Mouse (Mus musculus): Measurements from ENCODE around the gene Pdia4. TPM values are rescaled to one million over a fixed set of nuclear protein-coding genes. Genes with fewer than 3 reads are reported as not detected.

The Pdia4 gene
- polyA plus RNA-seq, 1 experiment from 2014 or later: 177 TPM

DNA sequence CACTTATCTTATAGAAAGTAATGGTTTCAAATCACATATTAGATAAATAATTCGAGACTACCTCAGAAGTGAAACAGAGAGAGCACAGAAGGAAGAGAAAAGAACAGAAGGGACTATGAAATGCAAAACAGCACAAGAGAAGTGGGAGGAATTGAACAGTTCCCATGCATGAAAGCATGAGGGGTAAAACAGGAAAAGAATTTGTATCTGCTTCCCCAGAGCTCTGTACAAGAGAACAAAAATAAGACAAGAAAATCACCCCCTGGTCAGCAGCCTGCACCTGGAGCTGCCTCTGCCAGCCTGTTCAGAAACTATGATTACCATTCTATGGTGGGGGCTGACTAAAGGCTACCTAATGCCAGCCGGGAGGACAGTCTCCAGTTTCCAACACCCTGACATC, 5.8 kb downstream of the Pdia4 start:
- H3K4me1 ChIP-seq (replicated peaks): peaks cover 36% of the 10 kb centered on the region
- no peak overlapping the region for H3K27ac ChIP-seq
- H3K9ac ChIP-seq: no peak overlapping the region
- no peak for ATAC-seq (ENCODE audit: low FRiP score)
- no peak overlapping the region for H3K4me3 ChIP-seq
- 88% methylated on average over 2 of the region's 2 CpGs for WGBS
- H3K27me3 ChIP-seq: no peaks in the 10 kb centered on the region
- peaks cover 46% of the 10 kb centered on the region for H3K36me3 ChIP-seq
- H3K9me3 ChIP-seq: no peaks in the 10 kb centered on the region
- no peak overlapping the region for H3K4me2 ChIP-seq

DNA sequence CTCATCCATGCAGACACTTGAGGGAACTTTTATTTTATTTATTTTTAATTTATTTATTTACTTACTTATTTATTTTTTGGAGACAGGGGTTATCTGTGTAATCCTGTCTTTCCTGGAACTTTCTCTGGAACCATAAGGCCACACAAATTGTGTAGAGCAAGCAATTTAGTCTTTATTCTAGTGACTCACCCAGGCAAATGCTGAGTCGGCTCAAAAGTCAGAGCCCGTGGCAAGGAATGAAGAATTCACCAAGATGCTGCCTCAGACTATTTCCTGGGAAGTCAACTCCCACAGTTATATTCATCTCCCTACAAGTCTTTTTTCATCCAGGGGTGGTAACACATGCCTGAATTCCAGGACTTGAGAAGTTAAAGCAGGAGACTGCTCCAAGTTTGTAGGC, 7.7 kb downstream of the Pdia4 start:
- peaks cover 65% of the 10 kb centered on the region for H3K36me3 ChIP-seq
- 91% methylated on average over 2 of the region's 2 CpGs for WGBS
- H3K27ac ChIP-seq: no peak overlapping the region
- H3K4me3 ChIP-seq: no peak overlapping the region
- no peak overlapping the region for H3K4me2 ChIP-seq
- no peak overlapping the region for H3K9ac ChIP-seq
- H3K27me3 ChIP-seq: no peaks in the 10 kb centered on the region
- H3K4me1 ChIP-seq (replicated peaks): peaks cover 19% of the 10 kb centered on the region
- no peak for ATAC-seq (ENCODE audit: low FRiP score)
- no peaks in the 10 kb centered on the region for H3K9me3 ChIP-seq

DNA sequence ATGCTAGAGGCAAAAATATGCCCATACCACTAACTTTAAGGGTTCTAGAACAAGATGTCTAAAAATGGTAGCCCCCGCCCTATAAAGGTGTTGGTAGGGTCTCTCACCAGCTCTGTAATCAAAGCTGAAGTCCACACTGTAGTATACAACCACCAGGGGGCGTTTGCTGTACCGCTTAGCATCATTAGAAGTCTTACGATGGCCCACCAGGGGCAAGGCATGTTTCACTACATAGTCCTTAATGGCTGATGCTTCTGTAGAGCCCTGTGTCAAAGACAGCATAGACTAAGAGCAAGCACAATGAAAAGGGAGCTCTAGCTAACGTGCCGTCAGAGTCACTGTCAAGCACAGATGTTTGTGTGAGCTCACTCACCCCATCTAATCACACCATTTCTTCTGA, 14.2 kb downstream of the Pdia4 start:
- Histone ChIP-seq H3K4me1 (replicated peaks) (peaks cover 3% of the 10 kb centered on the region; the same call in 1 of the 2 replicates), H3K4me3 (no peak overlapping the region), H3K4me2 (no peak overlapping the region), H3K9ac (no peak overlapping the region), H3K27ac (no peak overlapping the region), H3K9me3 (no peaks in the 10 kb centered on the region), H3K27me3 (no peaks in the 10 kb centered on the region), H3K36me3 (peaks cover 95% of the 10 kb centered on the region)
- ATAC-seq (ENCODE audit: low FRiP score): peak; percentile 34; the same call in 1 of the 2 replicates
- 48% methylated on average over 6 of the region's 6 CpGs for WGBS

DNA sequence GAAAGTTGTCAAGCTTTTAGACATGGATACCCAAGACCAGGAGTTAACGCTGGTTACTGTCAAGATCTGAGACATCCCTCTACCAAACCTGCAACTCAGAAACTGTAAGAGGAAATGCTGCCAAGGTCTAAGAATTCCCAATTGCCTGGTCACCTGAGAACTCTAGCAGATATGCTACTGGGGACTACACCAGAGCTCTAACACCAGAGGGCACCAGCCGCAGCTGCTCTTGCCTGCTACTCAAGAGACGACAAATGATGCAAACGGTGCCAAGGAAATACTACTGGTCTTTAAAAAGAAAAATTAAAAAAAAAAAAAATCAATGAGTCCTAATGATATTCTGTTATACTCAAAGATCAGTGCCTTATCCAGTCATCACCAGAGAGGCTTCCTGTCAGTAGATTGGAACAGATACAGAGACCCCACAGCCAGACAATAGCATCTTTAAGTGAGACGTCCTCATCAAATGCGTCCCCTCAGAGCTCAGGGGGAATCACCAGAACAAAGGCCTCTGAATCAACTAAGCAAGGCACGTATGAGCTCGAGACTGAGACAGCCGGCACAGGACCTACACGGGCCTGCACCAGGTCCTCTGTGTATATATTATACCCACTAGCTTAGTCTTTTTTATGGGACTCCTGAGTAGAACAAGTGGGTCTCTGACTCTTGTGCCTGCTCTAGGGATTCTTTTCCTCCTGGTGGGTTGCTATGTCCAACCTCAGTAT, 19.0 kb downstream of the Pdia4 start:
- no peak overlapping the region for H3K9ac ChIP-seq
- peaks cover 5% of the 10 kb centered on the region for H3K4me1 ChIP-seq (replicated peaks)
- H3K9me3 ChIP-seq: no peaks in the 10 kb centered on the region
- H3K4me2 ChIP-seq: no peak overlapping the region
- 39% methylated on average over 10 of the region's 10 CpGs for WGBS
- no peak overlapping the region for H3K4me3 ChIP-seq
- peaks cover 51% of the 10 kb centered on the region for H3K36me3 ChIP-seq
- peak overlapping the region; percentile 69 for H3K27ac ChIP-seq
- H3K27me3 ChIP-seq: no peaks in the 10 kb centered on the region
- no peak for ATAC-seq (ENCODE audit: low FRiP score)

DNA sequence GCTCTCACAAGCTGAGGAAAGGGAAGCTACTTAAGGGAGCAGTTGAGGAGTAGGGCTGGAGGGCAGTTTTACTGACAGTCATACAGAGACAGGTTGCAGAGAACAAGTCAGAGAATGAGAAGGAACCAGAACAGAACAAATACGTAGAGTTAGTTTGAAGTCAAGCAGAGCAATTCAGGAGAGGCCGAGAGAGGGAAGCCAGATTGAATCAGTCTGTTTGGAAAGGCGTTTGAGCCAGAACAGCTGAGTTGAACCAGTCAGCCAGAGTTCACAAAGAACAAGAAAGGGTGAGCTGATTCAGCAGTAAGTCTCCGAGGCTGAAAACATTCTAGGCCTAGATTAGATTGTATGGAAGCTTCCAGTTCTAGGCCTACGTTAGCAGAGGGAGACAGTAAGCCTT, 19.9 kb downstream of the Pdia4 start:
- Histone ChIP-seq H3K4me2 (no peak overlapping the region), H3K4me1 (replicated peaks) (peaks cover 10% of the 10 kb centered on the region), H3K4me3 (no peak overlapping the region), H3K9ac (no peak overlapping the region), H3K36me3 (peaks cover 42% of the 10 kb centered on the region), H3K9me3 (no peaks in the 10 kb centered on the region), H3K27ac (no peak overlapping the region), H3K27me3 (no peaks in the 10 kb centered on the region)
- no peak for ATAC-seq (ENCODE audit: low FRiP score)
- WGBS: 83% methylated on average over 5 of the region's 5 CpGs

DNA sequence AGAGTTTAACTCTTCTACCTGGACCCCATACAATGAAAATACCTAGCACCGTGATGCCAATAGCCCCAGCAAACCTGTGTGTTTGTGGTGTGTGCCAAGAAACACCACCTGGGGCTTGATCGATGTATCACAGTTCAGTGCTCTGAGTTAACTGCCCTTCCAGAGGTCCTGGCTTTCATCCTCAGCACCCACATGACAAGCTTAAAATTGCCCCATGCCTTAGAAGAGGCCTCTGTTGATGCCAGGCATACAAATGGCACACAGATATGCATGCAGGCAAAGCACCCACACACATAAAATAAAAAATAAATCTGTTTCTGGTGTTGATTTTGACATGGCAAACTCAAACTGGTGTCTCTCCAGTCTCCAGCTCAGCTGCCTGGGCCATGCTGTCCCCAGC, 20.7 kb downstream of the Pdia4 start:
- Histone ChIP-seq H3K4me2 (no peak overlapping the region), H3K27ac (no peak overlapping the region), H3K9me3 (no peaks in the 10 kb centered on the region), H3K4me3 (no peak overlapping the region), H3K9ac (no peak overlapping the region), H3K27me3 (no peaks in the 10 kb centered on the region), H3K36me3 (peaks cover 34% of the 10 kb centered on the region), H3K4me1 (replicated peaks) (peaks cover 10% of the 10 kb centered on the region)
- 88% methylated on average over 2 of the region's 2 CpGs for WGBS
- ATAC-seq (ENCODE audit: low FRiP score): no peak

DNA sequence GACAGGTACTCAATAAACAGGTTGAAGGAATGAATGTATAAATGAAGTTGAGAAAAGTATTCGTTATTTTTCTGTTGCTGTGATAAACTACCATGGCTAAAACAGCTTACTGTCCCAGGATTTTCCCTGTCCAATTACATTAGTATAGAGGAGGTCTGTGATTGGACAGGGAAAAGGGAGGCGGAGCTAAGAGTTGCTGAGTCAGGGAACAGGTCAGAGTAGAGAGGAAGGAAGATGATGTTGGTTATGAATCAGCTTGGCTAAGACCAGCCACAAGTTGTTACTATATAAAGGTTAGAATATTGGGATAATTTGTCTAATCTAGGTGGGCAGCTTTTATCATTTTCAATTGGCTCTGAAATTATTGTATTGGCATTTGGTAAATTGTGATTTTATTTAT, 22.5 kb downstream of the Pdia4 start:
- WGBS: 57% methylated on average over 2 of the region's 2 CpGs

DNA sequence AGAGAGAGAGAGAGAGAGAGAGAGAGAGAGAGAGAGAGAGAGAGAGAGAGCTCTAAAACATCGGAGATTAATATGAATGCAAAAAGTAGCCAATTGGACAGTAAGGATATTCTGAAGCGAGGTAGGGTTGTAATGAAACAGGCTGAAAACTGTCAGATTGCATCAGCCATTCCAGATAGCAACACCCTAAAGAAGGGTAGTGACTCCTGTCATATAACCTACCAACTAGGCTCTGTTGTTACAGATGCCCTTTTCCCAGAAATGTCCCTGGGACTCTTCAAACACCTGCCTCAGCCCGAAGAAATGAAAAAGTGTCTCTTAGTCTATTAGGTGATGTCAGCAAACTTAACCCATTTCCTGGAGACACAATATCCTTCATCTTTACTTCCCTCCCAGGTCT, 24.4 kb downstream of the Pdia4 start:
- Histone ChIP-seq H3K4me3 (peak overlapping the region; percentile 48), H3K4me2 (peak overlapping the region; percentile 61), H3K9ac (peak overlapping the region; percentile 78), H3K9me3 (no peaks in the 10 kb centered on the region), H3K36me3 (peaks cover 5% of the 10 kb centered on the region; the same call in 1 of the 2 replicates), H3K27me3 (no peaks in the 10 kb centered on the region), H3K4me1 (replicated peaks) (peaks cover 6% of the 10 kb centered on the region), H3K27ac (peak overlapping the region; percentile 97)
- no peak for ATAC-seq (ENCODE audit: low FRiP score)
- 35% methylated on average over 3 of the region's 3 CpGs for WGBS

More for the DNA sequence above, 22.5 kb downstream of the Pdia4 start:
- no peak overlapping the region for H3K4me2 ChIP-seq
- no peak overlapping the region for H3K4me3 ChIP-seq
- no peak for ATAC-seq (ENCODE audit: low FRiP score)
- no peak overlapping the region for H3K27ac ChIP-seq
- no peaks in the 10 kb centered on the region for H3K27me3 ChIP-seq
- H3K4me1 ChIP-seq (replicated peaks): peaks cover 10% of the 10 kb centered on the region
- H3K9me3 ChIP-seq: no peaks in the 10 kb centered on the region
- H3K9ac ChIP-seq: no peak overlapping the region
- H3K36me3 ChIP-seq: peaks cover 18% of the 10 kb centered on the region

DNA sequence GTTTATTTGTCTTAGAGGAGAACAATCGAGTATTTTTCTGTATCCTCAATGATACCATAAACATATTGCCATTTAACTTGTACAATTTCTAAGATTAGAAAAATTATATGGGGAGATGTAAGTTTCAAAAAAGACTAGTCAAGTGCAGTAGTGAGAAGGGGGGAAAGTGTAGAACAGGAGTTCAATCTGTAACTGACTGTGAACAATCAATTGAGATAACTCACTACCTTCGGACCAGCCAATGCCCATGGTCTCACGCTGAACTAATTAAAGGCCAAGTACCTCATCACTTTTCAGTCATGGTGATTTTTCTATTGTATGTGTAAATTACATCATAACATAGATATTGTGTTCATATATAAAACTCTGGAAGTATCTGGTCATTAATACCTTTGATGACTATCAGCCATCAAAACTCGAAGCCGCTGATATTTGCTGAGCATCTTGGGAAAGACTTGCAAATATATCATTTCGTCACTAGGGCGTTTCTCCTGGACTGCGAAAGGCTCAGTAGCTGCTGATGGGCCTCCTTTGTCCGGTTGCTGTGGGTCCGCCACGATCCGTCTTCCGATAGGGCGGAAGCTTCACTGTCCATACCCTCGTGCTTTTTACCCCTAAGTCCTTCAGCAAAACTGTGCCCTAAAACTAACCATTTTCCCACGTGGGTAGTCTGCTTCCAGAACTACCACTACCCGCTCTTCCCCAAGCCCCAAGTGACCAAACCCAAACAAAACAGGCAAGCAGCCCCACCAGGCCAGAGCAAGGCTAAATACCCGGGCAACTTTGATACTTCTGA, 25.1 kb downstream of the Pdia4 start:
- WGBS: 2% methylated on average over 18 of the region's 18 CpGs
- peaks cover 6% of the 10 kb centered on the region for H3K4me1 ChIP-seq (replicated peaks)
- peak overlapping the region; percentile 61 for H3K4me2 ChIP-seq
- H3K9ac ChIP-seq: peak overlapping the region; percentile 78
- peak overlapping the region; percentile 97 for H3K27ac ChIP-seq
- H3K27me3 ChIP-seq: no peaks in the 10 kb centered on the region
- H3K9me3 ChIP-seq: no peaks in the 10 kb centered on the region
- peak overlapping the region; percentile 48 for H3K4me3 ChIP-seq
- peak; percentile 92 for ATAC-seq (ENCODE audit: low FRiP score)
- peaks cover 5% of the 10 kb centered on the region; the same call in 1 of the 2 replicates for H3K36me3 ChIP-seq

DNA sequence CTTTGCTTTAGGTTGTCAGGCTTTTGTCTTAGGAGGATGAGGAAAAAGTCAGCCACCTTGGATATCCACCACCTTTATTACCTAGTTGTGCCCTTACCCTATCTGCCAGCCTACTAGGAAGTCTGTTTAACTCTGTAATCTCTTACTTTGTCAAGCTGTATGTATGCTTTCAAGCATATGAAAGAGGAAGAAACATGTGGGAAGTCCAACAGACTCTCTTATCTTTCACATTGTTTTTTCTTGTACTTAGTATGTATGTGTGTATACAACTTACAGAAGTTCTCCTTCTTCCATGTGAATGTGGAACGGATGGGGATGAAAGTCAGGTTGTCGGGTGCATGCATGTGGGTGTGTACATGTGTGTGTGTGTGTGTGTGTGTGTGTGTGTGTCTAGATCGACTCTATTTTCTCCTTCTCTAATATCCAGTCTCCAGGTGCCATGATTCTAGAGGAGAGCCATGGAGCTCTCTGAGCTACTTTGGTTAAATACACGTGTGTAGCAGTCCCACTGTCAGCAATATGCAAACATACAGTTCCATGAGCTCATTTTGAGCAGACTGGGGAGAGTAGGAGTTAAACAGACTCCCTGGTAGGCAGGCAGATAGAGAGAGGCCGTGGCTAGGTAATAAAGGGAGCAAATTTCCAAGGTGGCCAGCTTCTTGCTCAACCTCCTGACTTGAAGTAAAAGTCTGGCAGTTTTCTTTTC, 28.4 kb downstream of the Pdia4 start:
- WGBS: 81% methylated on average over 5 of the region's 5 CpGs

DNA sequence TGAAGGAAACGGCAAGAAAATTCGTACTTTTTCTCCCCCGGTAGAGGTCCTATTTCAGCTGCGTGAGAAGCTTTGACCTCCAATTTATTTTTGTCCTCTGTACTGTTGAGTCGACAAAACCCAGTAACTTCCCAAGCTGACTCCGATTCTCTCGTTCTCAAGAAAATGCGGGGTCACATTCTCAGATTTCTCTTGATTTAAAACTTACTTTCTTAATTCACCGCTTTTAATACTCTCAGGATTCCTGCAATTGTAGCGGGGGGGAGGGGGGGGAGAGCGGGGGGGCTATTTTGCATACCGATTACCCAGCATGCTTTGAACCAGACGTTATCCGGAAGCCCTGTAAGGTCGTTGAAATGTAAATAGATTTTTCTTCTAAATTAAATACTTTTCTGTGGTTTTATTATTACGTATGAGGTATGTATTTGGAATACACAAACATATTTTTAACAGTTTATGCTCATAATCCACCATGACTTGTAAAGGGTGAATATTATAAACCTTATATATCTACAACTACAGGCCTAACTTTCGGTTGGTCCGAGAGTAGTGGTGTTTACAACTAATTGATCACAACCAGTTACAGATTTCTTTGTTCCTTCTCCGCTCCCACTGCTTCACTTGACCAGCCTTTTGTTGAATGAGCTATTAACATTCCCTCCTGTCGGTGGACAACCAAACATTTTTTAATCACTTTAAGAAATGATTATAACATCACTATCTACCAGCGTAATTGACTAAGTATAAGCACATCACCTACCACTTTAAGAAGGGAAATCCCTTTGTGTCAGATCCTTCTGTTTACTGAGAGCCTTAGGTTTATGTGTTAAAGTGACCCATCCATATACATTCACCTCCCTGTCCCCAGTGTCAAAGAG, 31.9 kb downstream of the Pdia4 start:
- peak overlapping the region; percentile 45 for H3K4me3 ChIP-seq
- WGBS: 1% methylated on average over 21 of the region's 21 CpGs
- H3K27me3 ChIP-seq: no peaks in the 10 kb centered on the region
- peak overlapping the region; percentile 90 for H3K27ac ChIP-seq
- H3K9ac ChIP-seq: peak overlapping the region; percentile 71
- H3K4me2 ChIP-seq: peak overlapping the region; percentile 52
- no peaks in the 10 kb centered on the region for H3K36me3 ChIP-seq
- H3K4me1 ChIP-seq (replicated peaks): peaks cover 12% of the 10 kb centered on the region
- H3K9me3 ChIP-seq: no peaks in the 10 kb centered on the region
- ATAC-seq (ENCODE audit: low FRiP score): peak; percentile 73

More for the DNA sequence above, 28.4 kb downstream of the Pdia4 start:
- Histone ChIP-seq H3K4me1 (replicated peaks) (peaks cover 14% of the 10 kb centered on the region), H3K4me3 (no peak overlapping the region), H3K9ac (no peak overlapping the region), H3K9me3 (no peaks in the 10 kb centered on the region), H3K36me3 (no peaks in the 10 kb centered on the region), H3K27ac (no peak overlapping the region), H3K27me3 (no peaks in the 10 kb centered on the region), H3K4me2 (no peak overlapping the region)
- no peak for ATAC-seq (ENCODE audit: low FRiP score)
